Mouse (Mus musculus) myocyte (in vitro differentiated cells): ENCODE measurements at regions not wholly inside any gene's neighbourhood (a gene's known extent, or its start where the extent isn't known, plus 50 kb on each side); places are given as distances from the start of the nearest gene placed in this dataset.
A peak's percentile ranks its signal among the peaks of the same experiment; 100 is the strongest.

ENCODE experiments used
- H3K27me3 ChIP-seq: one replicate; pipeline ENCODE4 v1.6.1; 2011; ENCODE audit not compliant: control insufficient read depth, insufficient read depth, insufficient read length
- H3K36me3 ChIP-seq: one replicate; pipeline ENCODE4 v1.6.1; 2011; ENCODE audit not compliant: control insufficient read depth, insufficient read depth
- H3K4me2 ChIP-seq: one replicate; pipeline ENCODE4 v1.6.1; 2011; ENCODE audit warnings: low read depth, control low read depth
- H3K4me3 ChIP-seq: one replicate; pipeline ENCODE4 v1.5.1; 2011; ENCODE audit warnings: mild to moderate bottlenecking, control low read depth, moderate library complexity
- H3K79me2 ChIP-seq: one replicate; pipeline ENCODE4 v1.6.1; 2011; ENCODE audit not compliant: control insufficient read depth, insufficient read depth
- H3ac ChIP-seq: one replicate; pipeline ENCODE4 v1.6.1; 2011; ENCODE audit not compliant: control insufficient read depth, insufficient read length
- CEBPB ChIP-seq: IDR thresholded peaks from 2 replicates; pipeline ENCODE4 v1.6.1; 2011; ENCODE audit warnings: mild to moderate bottlenecking, moderate library complexity; ENCODE audit not compliant: poor library complexity, insufficient read depth, severe bottlenecking
- E2F4 ChIP-seq: IDR thresholded peaks from one replicate; pipeline ENCODE4 v1.6.1; 2011; ENCODE audit warnings: mild to moderate bottlenecking, control low read depth, moderate library complexity; ENCODE audit not compliant: insufficient read depth
- MAX ChIP-seq: IDR thresholded peaks from one replicate; pipeline ENCODE4 v1.6.1; 2011; ENCODE audit warnings: low read depth, mild to moderate bottlenecking, control low read depth
- MYOD1 ChIP-seq, 3 experiments: IDR thresholded peaks; one replicate each; pipeline ENCODE4 v1.6.1; 2011; ENCODE audit warnings: control low read depth in 2 of 3, low read depth in 2 of 3, mild to moderate bottlenecking in 2 of 3, moderate library complexity in 1 of 3; ENCODE audit not compliant: insufficient read length in 2 of 3, control insufficient read depth in 1 of 3
- MYOG ChIP-seq, 3 experiments: IDR thresholded peaks; one replicate each; pipeline ENCODE4 v1.6.1; 2011; ENCODE audit warnings: control low read depth in 2 of 3, low read depth in 2 of 3, mild to moderate bottlenecking in 2 of 3; ENCODE audit not compliant: insufficient read length in 2 of 3, control insufficient read depth in 1 of 3, insufficient read depth in 1 of 3
- POLR2A ChIP-seq: IDR thresholded peaks from one replicate; pipeline ENCODE4 v1.6.1; 2011; ENCODE audit warnings: low read depth, mild to moderate bottlenecking, control low read depth, moderate library complexity; ENCODE audit not compliant: insufficient read length
- POLR2AphosphoS2 ChIP-seq: IDR thresholded peaks from one replicate; pipeline ENCODE4 v1.6.1; 2011; ENCODE audit warnings: low read depth, control low read depth; ENCODE audit not compliant: insufficient read length
- REST ChIP-seq: IDR thresholded peaks from one replicate; pipeline ENCODE4 v1.6.1; 2011; ENCODE audit warnings: mild to moderate bottlenecking, control low read depth, moderate library complexity; ENCODE audit not compliant: insufficient read depth, insufficient read length
- SRF ChIP-seq: IDR thresholded peaks from one replicate; pipeline ENCODE4 v1.6.1; 2011; ENCODE audit warnings: low read depth; ENCODE audit not compliant: control insufficient read depth, insufficient read length
- TCF12 ChIP-seq: IDR thresholded peaks from one replicate; pipeline ENCODE4 v1.6.1; 2011; ENCODE audit warnings: mild to moderate bottlenecking, control low read depth; ENCODE audit not compliant: poor library complexity, insufficient read depth, severe bottlenecking
- TCF3 ChIP-seq: IDR thresholded peaks from one replicate; pipeline ENCODE4 v1.6.1; 2011; ENCODE audit warnings: low read depth, control low read depth; ENCODE audit not compliant: insufficient read length
- USF1 ChIP-seq: IDR thresholded peaks from one replicate; pipeline ENCODE4 v1.6.1; 2011; ENCODE audit warnings: low read depth, mild to moderate bottlenecking, control low read depth, moderate library complexity

DNA sequence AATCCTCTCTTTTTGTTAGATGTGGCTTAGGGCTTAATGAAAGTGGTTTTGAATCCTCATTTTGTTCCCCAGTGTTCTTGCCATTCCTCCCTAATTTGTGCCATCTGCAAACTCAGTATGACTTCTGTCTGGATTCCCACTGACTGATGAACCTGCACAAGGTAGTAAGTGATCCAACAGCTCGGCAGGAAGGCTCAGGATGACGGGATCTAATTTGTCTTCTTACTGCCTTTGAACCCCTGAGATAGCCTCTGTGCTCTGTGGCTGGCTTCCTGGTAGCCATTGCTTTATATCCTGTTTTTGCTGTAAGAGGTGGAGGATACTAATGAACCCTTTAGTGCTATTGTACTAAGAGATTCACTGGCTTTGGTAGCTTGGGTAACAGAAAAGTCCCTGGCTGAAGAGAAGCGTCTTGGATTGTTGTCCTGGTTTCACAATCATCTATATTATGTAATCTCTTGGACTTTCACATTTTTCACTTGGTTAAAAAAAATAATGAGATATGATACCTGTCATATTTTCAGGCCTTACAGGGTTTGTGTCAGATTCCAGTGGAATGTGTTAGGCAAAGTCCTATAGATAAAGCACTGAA, 86.2 kb downstream of the Dusp6 start:
- Histone ChIP-seq H3K4me2 (no peak overlapping the region), H3K79me2 (no peaks in the 10 kb centered on the region), H3K27me3 (no peaks in the 10 kb centered on the region), H3ac (no peak overlapping the region), H3K36me3 (no peaks in the 10 kb centered on the region), H3K4me3 (no peak overlapping the region)
- no peak for TF ChIP-seq SRF
- no peak for TF ChIP-seq POLR2A

DNA sequence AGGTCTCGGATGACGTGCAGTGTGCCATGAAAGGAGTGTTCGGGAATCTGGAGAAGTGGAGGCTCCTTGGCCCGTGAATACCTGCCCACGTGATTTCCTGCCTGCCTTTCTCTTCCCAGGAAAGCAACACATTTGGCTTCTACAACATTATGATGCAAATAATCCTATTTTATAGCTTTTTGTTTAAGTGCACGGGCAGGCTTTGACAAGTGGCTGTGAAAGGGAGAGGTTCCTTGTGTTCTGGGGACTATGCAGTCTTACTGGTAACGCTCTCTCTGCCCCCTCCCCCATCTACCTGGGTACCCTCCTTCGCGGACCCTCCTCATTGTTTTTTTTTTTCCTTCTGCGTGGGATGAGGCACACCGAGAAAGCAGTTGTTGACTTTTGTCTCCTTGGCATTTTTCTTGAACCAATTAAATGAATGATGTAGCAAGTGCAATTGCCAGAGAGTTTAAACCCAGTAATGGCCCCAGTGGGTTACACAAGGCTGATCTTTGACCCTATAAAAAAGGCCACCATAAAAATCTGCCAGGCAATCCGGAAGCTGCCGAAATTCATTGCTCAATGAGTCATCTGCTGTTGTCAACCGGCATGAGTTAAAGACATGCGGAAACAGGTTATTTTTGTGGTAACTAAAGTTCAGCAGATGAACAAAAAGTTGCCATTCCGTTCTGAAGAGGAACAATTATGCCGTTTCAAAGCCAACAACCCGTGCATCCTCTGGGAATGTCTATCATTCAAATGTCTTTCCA, 90.7 kb downstream of the Dusp6 start:
- Histone ChIP-seq H3K4me3 (no peak overlapping the region), H3K36me3 (no peaks in the 10 kb centered on the region), H3ac (no peak overlapping the region), H3K79me2 (no peaks in the 10 kb centered on the region), H3K4me2 (peak overlapping the region; percentile 68), H3K27me3 (no peaks in the 10 kb centered on the region)
- no peak for TF ChIP-seq REST
- TF ChIP-seq CEBPB = peak; percentile 86; the same call in 1 of the 2 replicates

DNA sequence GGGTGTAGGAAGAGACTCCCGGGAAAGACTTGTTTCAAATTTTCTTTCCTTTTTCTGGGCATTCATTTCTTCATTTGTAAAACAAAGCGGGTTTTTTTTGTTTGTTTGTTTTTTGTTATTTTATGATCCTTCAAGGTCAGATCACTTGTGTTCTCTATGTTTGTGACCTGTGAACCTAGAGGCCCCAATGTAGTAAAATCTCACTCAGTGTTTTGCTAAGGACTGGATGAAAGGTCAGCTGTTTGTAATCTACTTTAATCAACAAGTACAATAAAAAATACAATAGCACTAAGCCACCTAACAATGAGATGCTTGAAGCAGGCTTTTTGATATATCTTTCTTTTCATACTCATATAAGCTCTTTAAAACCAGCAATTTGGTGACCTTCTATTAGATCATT, 91.3 kb downstream of the Dusp6 start:
- no peaks in the 10 kb centered on the region for H3K36me3 ChIP-seq

DNA sequence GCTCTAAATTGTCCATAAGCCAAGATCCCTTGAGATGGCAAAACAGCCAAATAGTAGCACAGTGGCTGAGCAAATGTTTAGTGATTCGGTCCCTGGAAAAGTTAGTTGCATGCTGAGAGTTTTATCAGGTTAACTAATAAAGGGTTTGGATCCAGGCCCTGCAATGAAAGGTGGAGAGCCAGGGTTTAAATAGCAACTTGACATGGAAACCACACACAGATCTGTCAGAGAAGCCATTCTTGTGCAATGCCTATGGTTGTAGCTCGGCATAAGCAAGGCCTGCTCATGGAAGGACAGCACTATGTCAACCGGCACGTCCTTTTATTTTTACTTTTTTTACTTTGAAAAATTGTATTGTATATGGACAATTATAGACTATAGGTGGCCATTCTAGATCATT, 92.3 kb downstream of the Dusp6 start:
- no peaks in the 10 kb centered on the region for H3K27me3 ChIP-seq
- H3K4me3 ChIP-seq = no peak overlapping the region
- TF ChIP-seq POLR2A = no peak
- no peak overlapping the region for H3ac ChIP-seq
- H3K36me3 ChIP-seq = no peaks in the 10 kb centered on the region
- H3K79me2 ChIP-seq = no peaks in the 10 kb centered on the region
- H3K4me2 ChIP-seq = no peak overlapping the region

More for the DNA sequence above, 91.3 kb downstream of the Dusp6 start:
- Histone ChIP-seq H3K4me3 (no peak overlapping the region), H3K79me2 (no peaks in the 10 kb centered on the region), H3ac (no peak overlapping the region), H3K4me2 (peak overlapping the region; percentile 68), H3K27me3 (no peaks in the 10 kb centered on the region)
- TF ChIP-seq SRF = no peak
- no peak for TF ChIP-seq POLR2A
- no peak for TF ChIP-seq CEBPB
- no peak for TF ChIP-seq TCF3
- no peak for TF ChIP-seq USF1
- TF ChIP-seq E2F4 = no peak
- TF ChIP-seq TCF12 = no peak
- no peak for TF ChIP-seq MYOD1 (IDR thresholded peaks at IDR 0.05; ENCODE audit: control insufficient read depth in 1 of 3, insufficient read length in 2 of 3, low read depth in 2 of 3)
- TF ChIP-seq MAX = no peak
- no peak for TF ChIP-seq POLR2AphosphoS2
- TF ChIP-seq MYOG (IDR thresholded peaks at IDR 0.05; ENCODE audit: control insufficient read depth in 1 of 3, insufficient read depth in 1 of 3, insufficient read length in 2 of 3, low read depth in 2 of 3) = no peak
- TF ChIP-seq REST = no peak

DNA sequence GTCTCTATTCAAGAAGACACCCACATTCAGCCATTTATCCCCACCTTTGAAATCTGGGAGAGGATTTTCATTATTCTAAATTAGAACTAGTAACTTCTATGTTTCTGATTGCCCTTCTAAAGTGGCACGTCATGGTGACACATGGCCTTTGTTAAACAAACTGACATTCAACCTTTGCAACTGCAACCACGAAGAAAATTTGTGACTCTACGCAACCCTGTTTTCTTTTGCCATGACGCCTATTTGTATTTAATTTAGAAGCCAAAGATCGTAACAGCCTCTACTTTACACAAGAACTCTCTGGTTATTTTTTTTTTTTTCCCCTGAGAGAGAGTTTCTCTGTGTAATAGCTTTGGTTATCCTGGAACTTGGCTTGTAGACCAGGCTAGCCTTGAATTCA, 93.2 kb downstream of the Dusp6 start:
- TF ChIP-seq MYOG (IDR thresholded peaks at IDR 0.05; ENCODE audit: control insufficient read depth in 1 of 3, insufficient read depth in 1 of 3, insufficient read length in 2 of 3, low read depth in 2 of 3) (no peak), E2F4 (no peak), TCF3 (no peak), MAX (no peak), USF1 (no peak), MYOD1 (IDR thresholded peaks at IDR 0.05; ENCODE audit: control insufficient read depth in 1 of 3, insufficient read length in 2 of 3, low read depth in 2 of 3) (no peak), POLR2AphosphoS2 (no peak), REST (no peak), POLR2A (no peak), CEBPB (no peak), TCF12 (no peak), SRF (no peak)
- Histone ChIP-seq H3K4me2 (no peak overlapping the region), H3K27me3 (no peaks in the 10 kb centered on the region), H3K79me2 (no peaks in the 10 kb centered on the region), H3K4me3 (no peak overlapping the region), H3K36me3 (no peaks in the 10 kb centered on the region), H3ac (no peak overlapping the region)

DNA sequence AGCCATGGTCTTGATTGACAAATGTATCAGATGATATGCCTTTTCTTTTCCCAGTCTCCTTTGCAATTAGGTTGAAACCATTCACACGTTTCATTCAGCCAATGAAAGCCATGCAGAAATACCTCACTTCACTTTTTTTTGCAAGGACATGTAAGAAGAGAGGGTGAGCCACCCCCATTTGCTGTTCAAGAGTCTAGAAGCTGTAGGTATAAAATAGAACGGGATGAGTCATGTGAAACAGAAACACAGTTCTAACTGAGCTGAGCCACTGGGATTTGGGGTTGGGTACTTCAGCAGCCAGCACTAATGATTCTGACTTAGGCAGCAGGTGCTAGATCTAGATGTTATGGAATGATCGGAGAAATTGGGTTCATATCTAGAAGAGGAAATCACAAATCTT, 93.9 kb downstream of the Dusp6 start:
- no peaks in the 10 kb centered on the region for H3K36me3 ChIP-seq
- no peak overlapping the region for H3ac ChIP-seq
- TF ChIP-seq POLR2A (no peak), MYOG (IDR thresholded peaks at IDR 0.05; ENCODE audit: control insufficient read depth in 1 of 3, insufficient read depth in 1 of 3, insufficient read length in 2 of 3, low read depth in 2 of 3) (no peak), E2F4 (no peak), CEBPB (no peak), USF1 (no peak), SRF (no peak), MAX (no peak), TCF3 (no peak), MYOD1 (IDR thresholded peaks at IDR 0.05; ENCODE audit: control insufficient read depth in 1 of 3, insufficient read length in 2 of 3, low read depth in 2 of 3) (no peak), REST (no peak), TCF12 (no peak), POLR2AphosphoS2 (no peak)
- no peak overlapping the region for H3K4me2 ChIP-seq
- H3K79me2 ChIP-seq = no peaks in the 10 kb centered on the region
- no peak overlapping the region for H3K4me3 ChIP-seq
- H3K27me3 ChIP-seq = no peaks in the 10 kb centered on the region
